Mouse (Mus musculus) intestine, postnatal 0 days (tissue): Measurements from ENCODE around the gene Pebp1. TPM values are rescaled to one million over a fixed set of nuclear protein-coding genes. Genes with fewer than 3 reads are reported as not detected.

ENCODE experiments used
- ATAC-seq: fragments of 200-750 bp; cut with Nextera tagmentation; 2 replicates; pipeline ENCODE4 v1.8.0; 2017; ENCODE audit warnings: mild to moderate bottlenecking, moderate TSS enrichment, moderate library complexity
- H3K27ac ChIP-seq: fragments of 300-500 bp; sonication (generic); 2 replicates; pipeline ENCODE4 v1.5.1; 2014; ENCODE audit warnings: mild to moderate bottlenecking, low read depth, low read length, moderate library complexity
- H3K27me3 ChIP-seq: fragments of 300-500 bp; sonication (generic); replicated peaks from 2 replicates; pipeline ENCODE4 v1.6.1; 2014; ENCODE audit warnings: low read length, mixed read lengths; ENCODE audit not compliant: control insufficient read depth, insufficient read depth
- H3K36me3 ChIP-seq: fragments of 300-500 bp; sonication (generic); 2 replicates; pipeline ENCODE4 v1.6.1; 2014; ENCODE audit warnings: mild to moderate bottlenecking, moderate library complexity; ENCODE audit not compliant: control insufficient read depth, insufficient read depth
- H3K4me1 ChIP-seq: fragments of 300-500 bp; sonication (generic); replicated peaks from 2 replicates; pipeline ENCODE4 v1.6.1; 2014; ENCODE audit warnings: antibody characterized with exemption, low read length, mixed read lengths; ENCODE audit not compliant: control insufficient read depth, insufficient read depth
- H3K4me2 ChIP-seq: fragments of 300-500 bp; sonication (generic); replicated peaks from 2 replicates; pipeline ENCODE4 v1.6.1; 2014; ENCODE audit warnings: low read depth, mild to moderate bottlenecking, moderate library complexity
- H3K4me3 ChIP-seq: fragments of 300-500 bp; sonication (generic); 2 replicates; pipeline ENCODE4 v1.5.1; 2014; ENCODE audit warnings: low read depth, low read length
- H3K9ac ChIP-seq: fragments of 300-500 bp; sonication (generic); 2 replicates; pipeline ENCODE4 v1.6.1; 2014; ENCODE audit warnings: mild to moderate bottlenecking, low read depth, low read length
- H3K9me3 ChIP-seq: fragments of 300-500 bp; sonication (generic); 2 replicates; pipeline ENCODE4 v1.6.1; 2016; ENCODE audit warnings: mixed run types; ENCODE audit not compliant: control insufficient read depth
- CTCF ChIP-seq: sonication (generic); IDR thresholded peaks from 2 replicates; pipeline ENCODE4 v1.5.1; 2016; ENCODE audit warnings: low read depth, mild to moderate bottlenecking, control low read depth, antibody characterized with exemption, moderate library complexity
- WGBS: fragments of 180-500 bp; shearing (Covaris S2); extraction: QIAGEN DNeasy Blood & Tissue Kit; methylation state at CpG from one replicate; pipeline ENCODE4 v1.1.7; 2014; 5-methylcytosine and 5-hydroxymethylcytosine counted together
- polyA plus RNA-seq: library from polyadenylated mRNA; unstranded; fragments of >200 nt; fragmentation: Nextera tagmentation; extraction: Ambion mirVana; gene quantifications from 2 replicates; pipeline ENCODE4 v1.2.1, GENCODE M21; 2015

The Pebp1 gene
- 258 and 267 TPM in 2 replicates for polyA plus RNA-seq

- Histone ChIP-seq H3K9me3 (no peaks in the 10 kb centered on the region), H3K36me3 (peaks cover 16% of the 10 kb centered on the region; the same call in 1 of the 2 replicates), H3K27ac (peak within 1 kb of the TSS; percentile 57), H3K4me1 (0 out of 2 replicates have a peak, but pooled peaks cover 4% of the 10 kb centered on the region), H3K4me3 (peak within 1 kb of the TSS; percentile 72), H3K4me2 (peak within 1 kb of the TSS; percentile 86), H3K9ac (peak within 1 kb of the TSS; percentile 62), H3K27me3 (no peaks in the 10 kb centered on the region)
- ATAC-seq = peak; percentile 94
- WGBS = under 1% methylated on average over 71 of the region's 77 CpGs
- TF ChIP-seq CTCF = no peak; the same call in 1 of the 2 replicates
Observed at GRCm38 (mm10) chr5:117286831-117287822, at the start of gene Pebp1. Gene Pebp1 (minus strand): TSS chr5:117287625.

GRCm38 (mm10) chr5:117330457-117330856 is 43.0 kb upstream of the Pebp1 start:
- Histone ChIP-seq H3K27me3 (no peaks in the 10 kb centered on the region), H3K9me3 (no peaks in the 10 kb centered on the region), H3K36me3 (peaks cover 7% of the 10 kb centered on the region; the same call in 1 of the 2 replicates), H3K4me3 (no peak overlapping the region), H3K27ac (no peak overlapping the region), H3K4me2 (no peak overlapping the region), H3K4me1 (no peaks in the 10 kb centered on the region), H3K9ac (no peak overlapping the region)
- TF ChIP-seq CTCF = no peak
- 52% methylated on average over 7 of the region's 7 CpGs for whole genome bisulfite sequencing
- peak; percentile 62 for ATAC-seq

- no peak for TF ChIP-seq CTCF
- Histone ChIP-seq H3K4me1 (no peaks in the 10 kb centered on the region), H3K9ac (no peak overlapping the region), H3K4me2 (no peak overlapping the region), H3K27ac (peak overlapping the region; percentile 28; the same call in 1 of the 2 replicates), H3K36me3 (peaks cover 15% of the 10 kb centered on the region; the same call in 1 of the 2 replicates), H3K9me3 (no peaks in the 10 kb centered on the region), H3K27me3 (no peaks in the 10 kb centered on the region), H3K4me3 (no peak overlapping the region)
- WGBS = 33% methylated on average over 6 of the region's 6 CpGs
- peak; percentile 69 for ATAC-seq
Observed at GRCm38 (mm10) chr5:117326408-117326807, 39.0 kb upstream of the Pebp1 start.

GRCm38 (mm10) chr5:117323751-117324150 is 36.3 kb upstream of the Pebp1 start:
- ATAC-seq = no peak
- H3K9me3 ChIP-seq = no peaks in the 10 kb centered on the region
- no peak overlapping the region for H3K9ac ChIP-seq
- H3K27me3 ChIP-seq = no peaks in the 10 kb centered on the region
- WGBS = 87% methylated on average over 9 of the region's 9 CpGs
- no peak overlapping the region for H3K4me2 ChIP-seq
- H3K36me3 ChIP-seq = peaks cover 15% of the 10 kb centered on the region; the same call in 1 of the 2 replicates
- 0 out of 2 replicates have a peak, but pooled peaks cover 3% of the 10 kb centered on the region for H3K4me1 ChIP-seq
- no peak for TF ChIP-seq CTCF
- no peak overlapping the region for H3K27ac ChIP-seq
- H3K4me3 ChIP-seq = no peak overlapping the region

- WGBS = under 1% methylated on average over 75 of the region's 81 CpGs
- Histone ChIP-seq H3K27ac (peak within 1 kb of the TSS; percentile 91), H3K27me3 (no peaks in the 10 kb centered on the region), H3K9ac (peak within 1 kb of the TSS; percentile 82), H3K4me1 (peaks cover 6% of the 10 kb centered on the region; the same call in 1 of the 2 replicates), H3K4me2 (peak within 1 kb of the TSS; percentile 96), H3K36me3 (peaks cover 3% of the 10 kb centered on the region; the same call in 1 of the 2 replicates), H3K4me3 (peak within 1 kb of the TSS; percentile 85), H3K9me3 (no peaks in the 10 kb centered on the region)
- ATAC-seq = peak; percentile 70
- peak; percentile 37 for TF ChIP-seq CTCF
Observed at GRCm38 (mm10) chr5:117318741-117319629, 31.6 kb upstream of the Pebp1 start, which contains the start of gene Vsig10. Gene Vsig10 (plus strand): TSS chr5:117319083.
